Mouse (Mus musculus): ENCODE results near the gene Ptprcap.

DNA sequence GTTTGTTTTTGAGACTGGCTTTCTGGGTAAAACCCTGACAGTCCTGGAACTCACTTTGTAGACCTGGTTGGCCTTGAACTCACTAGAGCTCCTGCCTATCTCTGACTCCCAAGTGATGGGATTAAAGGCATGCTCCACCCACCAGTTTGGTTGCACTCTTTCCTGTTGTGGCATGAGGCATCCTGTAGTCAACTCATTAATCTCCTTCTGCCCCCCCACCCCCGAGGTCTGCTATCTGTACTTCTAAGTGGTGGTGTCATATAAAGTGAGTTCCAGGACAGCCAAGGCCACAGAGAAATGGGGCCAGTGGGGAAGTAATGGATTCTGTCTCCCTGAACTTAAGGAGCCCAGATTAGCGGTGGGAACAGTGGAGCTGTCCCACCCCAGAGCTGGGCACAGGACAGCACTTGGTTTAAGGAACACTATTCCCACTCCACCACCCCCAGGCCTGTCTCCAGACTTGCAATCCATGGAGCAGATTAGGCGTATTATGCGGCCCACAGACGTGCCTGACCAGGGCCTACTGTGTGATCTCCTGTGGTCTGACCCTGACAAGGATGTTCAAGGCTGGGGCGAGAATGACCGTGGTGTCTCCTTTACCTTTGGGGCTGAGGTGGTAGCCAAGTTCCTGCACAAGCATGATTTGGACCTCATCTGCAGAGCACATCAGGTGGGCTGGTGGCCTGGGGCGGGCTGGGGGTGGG, 40.8 kb downstream of the Ptprcap start:
- TF ChIP-seq CTCF (IDR thresholded peaks at IDR 0.05; ENCODE audit: low read depth, low read length) (no peak), POLR2A (IDR thresholded peaks at IDR 0.05; ENCODE audit: extremely low read depth, insufficient read depth, low read length) (no peak)

All from liver, adult 2 months (tissue).